Mouse (Mus musculus): Measurements from ENCODE around the gene Itga9. TPM values are rescaled to one million over a fixed set of nuclear protein-coding genes. Genes with fewer than 3 reads are reported as not detected.

Itga9 gene
- total RNA-seq, 2 experiments from 2014 or later: 35.0 to 36.2 TPM

DNA sequence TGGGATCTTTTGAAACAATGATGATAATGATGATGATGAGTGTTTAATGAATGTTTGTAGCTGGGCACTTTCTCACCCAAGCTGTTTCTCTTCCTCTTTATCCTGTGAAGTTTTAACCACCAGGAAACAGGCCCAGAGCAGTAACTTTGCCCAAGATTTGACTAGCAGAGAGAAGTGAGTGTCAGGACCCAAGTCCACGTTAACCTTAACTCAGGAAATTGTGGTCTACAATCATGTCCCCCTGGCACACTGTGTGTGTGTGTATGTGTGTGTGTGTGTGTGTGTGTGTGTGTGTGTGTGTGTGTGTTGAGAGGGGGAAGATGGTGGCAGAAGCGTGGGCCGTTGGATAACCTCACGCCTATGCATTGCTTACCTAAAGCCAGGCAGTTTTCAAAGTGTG is 120.1 kb downstream of the Itga9 start:
- DNase-seq: no peak

DNA sequence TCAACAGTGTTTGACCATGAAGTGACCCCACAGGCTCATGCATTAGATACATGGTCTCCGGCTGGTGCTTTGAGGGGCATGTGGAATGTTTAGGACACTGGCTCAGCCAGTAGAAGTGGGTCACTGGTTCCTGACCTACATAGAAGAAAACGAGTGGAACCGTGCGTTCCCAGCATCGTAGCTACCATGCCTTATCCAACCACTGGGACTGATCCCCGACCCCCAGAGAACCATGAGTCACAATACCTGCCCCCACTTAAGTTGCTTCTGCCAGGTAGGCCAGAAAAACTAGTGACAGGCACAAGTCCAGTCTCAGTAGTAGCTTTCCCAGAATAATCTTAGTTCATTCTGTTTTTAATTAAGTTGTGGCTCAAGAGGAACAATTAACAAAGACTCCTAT is 121.8 kb downstream of the Itga9 start:
- DNase-seq: no peak

DNA sequence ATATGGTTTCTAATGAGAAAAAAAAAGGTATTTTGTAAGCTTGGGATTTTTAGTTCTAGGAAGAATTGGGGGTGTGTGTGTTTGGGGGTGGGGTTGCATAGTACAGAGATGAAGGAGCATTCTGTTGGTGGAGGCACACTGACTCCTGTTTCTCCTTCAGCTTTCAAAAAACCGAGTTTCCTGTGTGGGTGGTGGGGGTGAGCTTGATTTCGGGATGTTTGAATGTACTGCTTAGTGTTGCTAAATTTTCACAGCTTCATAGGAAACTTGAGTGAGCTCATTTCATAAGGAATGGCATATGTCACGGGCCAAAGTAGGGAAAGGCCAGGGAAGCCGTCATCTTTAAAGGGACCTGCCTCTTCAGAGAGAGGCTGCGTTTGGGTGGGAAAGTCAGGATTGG is 122.5 kb downstream of the Itga9 start:
- DNase-seq: no peak

DNA sequence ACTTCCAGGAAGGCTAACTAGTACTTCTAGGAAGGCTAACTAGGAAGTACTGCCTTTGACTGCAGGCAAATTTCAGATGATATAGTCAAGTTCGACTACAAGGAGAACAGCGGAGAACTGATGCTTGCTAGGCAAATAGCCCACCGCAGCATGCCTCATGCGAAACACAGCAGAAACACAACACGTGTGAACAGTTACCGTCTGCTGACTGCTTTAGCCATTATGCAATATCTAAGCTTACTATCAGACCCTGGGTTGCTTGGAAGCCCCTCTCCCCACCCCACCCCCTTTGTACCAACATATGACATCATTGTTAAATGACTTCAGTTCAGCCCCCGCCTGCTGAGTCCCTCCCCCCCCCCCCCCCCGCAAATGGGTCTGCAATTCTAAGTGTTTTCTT is 123.7 kb downstream of the Itga9 start:
- DNase-seq: no peak

DNA sequence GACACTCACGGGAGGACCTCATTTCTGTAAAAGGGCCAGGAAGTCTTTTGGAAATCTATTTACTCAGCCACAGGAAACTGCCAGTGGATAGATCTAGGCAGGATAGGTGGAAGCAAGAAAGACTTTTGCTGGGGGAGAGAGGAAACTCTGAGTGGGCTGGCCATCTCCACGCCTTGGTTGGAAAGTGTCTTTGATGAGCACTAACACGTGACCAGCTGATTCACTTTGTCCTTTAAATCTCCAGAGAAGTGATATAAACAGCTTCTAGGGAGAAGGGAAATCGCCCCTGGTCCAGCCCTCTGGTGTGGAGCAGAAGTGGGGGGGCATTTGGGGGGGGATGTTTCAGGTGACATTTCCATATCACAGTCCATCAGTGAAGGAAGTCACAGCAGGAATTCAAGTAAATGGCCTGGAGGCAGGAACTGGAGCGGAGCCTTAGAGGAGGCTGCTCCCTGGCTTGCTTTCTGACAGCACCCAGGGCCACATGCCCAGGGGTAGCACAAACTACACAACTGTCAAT is 124.4 kb downstream of the Itga9 start:
- peak in 1 of 2 experiments; percentile 43 for DNase-seq

DNA sequence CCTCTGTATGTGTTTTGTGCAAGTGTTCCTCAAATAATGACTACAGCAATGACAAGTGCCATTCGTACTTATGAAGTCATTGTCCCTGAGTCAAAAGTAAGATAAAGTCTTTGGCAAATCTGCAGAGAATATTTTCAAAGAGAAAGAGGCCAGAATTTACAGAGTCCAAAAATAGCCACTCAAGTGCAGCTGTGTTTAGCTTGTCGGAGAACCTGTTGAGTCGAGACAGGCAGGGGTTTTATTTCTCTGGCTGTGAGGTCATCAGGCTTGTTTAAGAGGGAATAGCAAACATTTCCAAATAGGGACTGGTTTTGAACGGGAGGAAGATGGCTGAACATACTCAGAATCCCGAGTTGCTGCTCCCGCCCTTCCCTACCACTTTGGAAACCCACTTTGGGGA is 125.2 kb downstream of the Itga9 start:
- DNase-seq: peak in 1 of 2 experiments; percentile 69

DNA sequence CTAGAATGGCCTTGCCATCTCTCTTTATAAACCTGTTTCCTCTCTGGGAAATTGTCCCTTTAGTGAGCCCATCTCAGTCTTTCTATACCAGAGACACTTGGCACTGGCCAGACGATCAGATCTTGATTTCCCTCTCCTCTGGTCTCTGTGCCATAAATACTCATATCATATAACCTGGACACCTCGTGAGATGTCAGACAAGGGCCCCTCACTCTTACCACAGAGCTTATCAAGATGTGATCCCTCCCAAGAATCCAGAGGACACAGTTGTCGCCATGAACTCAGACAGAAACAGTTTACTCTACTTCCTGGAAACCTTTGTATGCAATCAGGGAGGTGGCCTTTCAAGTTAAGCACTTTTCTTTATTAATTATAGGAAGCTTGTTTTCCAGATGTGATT is 127.1 kb downstream of the Itga9 start:
- peak in 1 of 2 experiments; percentile 33 for DNase-seq

DNA sequence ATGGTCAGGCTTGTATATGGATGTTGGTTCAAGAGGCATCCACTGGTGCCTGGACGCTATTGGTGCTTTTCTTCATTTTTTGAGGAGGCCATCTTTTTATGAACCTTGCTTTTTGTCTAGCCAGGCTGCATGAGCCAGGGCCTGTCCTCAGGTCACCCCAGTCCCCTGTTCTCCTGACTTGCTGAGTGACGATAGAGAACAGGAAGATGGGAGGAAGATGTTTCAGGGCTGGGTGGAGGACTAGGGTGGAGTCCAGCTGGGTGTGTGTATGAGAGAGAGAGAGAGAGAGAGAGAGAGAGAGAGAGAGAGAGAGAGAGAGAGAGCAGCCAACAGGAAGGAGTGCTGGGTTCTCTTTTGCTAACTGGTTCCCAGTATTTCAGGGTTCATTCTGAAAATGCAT is 130.6 kb downstream of the Itga9 start:
- peak; percentile 40 to 50 for DNase-seq

DNA sequence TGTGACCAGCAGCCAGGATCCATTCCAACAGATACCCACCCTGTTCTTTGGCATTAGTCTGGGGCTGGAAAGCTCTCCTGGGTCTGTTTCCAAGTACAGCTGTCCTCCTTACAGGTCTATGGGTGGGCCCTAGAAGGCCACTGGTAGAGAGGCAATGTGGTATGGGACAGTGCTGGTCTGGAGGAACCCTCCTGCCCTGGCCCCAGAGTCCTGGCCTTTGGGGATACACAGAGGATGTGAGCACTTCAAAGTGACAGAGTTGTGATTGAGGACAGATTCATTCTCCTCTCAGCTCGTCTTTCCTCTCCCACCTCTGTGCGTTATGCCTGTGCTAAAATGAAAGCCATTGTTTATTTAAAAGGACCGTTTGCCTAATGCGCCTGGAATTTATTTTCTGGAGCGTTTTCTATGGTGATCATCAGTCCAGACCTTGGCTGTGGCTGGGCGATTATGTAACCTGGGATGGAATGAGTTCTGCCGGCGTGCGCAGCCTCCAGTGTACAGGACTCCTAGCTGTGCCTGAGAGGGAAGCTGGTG is 131.2 kb downstream of the Itga9 start:
- peak; percentile 88 to 91 for DNase-seq

DNA sequence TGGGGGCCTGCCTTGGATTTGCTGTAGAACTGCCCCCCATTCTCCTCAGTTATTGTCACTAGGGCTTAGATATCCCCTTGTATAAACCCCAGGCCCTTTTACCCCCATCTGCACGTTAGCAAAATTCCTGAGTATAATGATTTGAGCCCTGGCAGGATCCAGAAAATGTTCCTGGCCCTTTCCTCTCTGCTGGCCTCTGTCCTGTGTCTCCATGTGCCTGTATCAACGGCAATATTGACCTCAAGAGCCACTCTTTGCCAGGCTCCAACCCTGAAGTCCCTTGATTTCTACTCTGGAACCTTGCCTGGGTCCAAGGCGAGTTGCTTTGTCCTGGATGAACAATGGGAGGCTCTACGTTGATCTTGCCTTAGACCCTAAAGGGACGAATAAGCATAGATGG is 131.8 kb downstream of the Itga9 start:
- peak; percentile 61 to 63 for DNase-seq

DNA sequence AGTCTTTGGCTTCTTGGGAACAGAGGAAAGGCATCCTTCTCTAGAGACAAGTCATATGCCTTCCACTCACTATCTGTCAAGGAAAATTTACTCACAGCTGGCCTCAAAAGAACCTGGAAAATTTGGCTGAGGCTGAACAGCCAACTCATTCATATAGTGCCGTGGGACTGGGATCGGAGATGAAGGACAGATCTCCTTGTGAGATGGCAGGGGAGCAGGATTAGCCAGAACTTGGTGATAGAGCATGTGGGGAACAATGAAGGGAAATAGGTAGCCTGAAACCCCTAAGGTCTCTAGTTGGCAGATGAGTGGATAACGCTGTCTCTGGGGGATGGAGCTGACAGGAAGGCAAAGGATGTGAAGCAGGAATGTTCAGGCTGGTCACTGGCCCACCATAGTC is 132.6 kb downstream of the Itga9 start:
- DNase-seq: peak in 1 of 2 experiments; percentile 22

DNA sequence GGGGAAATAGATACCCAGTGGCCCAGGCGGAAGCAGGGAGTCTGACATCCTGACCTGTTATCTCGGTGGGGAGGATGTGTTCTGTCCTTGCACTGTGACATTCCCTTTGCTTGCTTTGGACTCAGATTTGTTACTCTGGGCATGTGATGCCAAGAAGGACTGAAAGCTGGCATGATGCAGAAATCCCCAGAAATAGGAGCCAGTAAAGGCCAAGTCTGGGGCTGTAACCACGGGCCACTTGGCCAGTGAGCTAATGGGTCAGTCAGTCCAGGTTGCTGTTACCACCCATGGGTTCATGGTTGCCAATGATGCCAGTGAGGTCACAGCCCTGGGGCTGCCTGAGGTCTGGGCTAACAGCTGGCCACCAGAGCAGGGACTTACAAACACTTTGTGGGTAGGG is 133.2 kb downstream of the Itga9 start:
- DNase-seq: peak in 1 of 2 experiments; percentile 53

DNA sequence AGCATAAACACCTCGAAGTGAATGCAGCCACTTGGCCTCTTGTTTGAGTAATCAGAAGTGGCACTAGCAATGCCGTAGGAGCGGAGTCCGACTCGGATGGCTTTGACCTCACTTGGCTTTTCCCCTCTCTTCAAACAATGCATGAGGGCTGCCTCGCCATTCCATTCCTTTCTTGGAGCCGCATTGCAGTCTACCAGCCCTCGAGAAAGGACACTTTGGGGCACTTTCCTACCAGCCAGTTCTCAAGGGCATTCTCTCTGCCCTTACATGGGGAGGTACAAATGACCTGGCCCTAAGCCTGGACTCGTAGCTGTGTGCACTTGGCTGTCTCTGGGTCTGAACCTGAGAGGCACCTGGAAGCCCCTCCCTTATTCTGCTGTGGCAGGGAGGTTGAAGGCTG is 134.8 kb downstream of the Itga9 start:
- DNase-seq: peak; percentile 68 to 78

DNA sequence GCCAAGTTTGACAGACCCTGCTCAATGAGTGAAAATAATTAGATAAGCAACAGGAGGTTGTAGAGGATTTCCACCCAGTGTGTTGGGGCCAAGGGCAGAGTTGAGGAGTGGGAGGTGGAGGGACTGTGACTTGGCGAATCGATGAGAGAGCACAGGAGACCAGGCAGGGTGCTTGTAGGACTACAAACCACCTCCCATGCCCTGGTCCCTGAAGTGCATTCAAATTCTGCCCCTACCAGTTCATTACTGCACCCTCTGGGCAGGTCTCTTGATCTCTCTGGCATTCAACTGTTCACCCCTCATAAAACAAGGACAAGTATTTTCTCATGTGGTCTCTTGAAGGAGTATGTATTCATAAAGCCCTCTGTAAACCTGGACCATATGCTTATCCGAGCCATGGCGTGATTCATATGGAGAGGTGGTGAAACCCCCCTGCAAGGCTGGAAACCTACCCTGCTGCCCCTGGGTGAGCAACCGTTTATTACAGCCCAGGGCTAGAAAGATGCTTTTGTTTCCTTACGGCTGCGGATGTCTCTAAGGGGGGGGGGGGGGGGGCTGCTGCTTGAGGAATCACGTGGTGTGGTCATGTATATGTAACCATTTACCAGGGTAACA is 143.0 kb downstream of the Itga9 start:
- no peak for DNase-seq

DNA sequence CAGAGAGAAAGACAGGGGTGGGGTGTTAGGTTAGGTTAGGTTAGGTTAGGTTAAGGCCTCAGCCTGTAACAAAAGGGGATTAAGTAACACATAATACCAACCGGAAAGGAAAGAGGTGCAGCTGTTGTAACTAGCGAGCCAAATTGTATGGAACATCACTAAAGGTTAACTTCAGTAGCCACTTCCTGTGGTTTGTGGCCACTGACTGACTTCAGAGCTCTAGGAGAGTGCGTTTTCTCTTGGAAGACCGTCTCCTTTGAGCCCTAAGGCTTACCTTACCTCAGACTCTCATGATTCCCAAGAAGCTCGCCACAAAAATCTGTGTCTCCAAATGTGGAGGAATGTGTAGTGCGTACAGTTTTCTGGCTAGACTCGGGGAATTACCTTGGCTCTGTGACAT is 144.3 kb downstream of the Itga9 start:
- DNase-seq: no peak

DNA sequence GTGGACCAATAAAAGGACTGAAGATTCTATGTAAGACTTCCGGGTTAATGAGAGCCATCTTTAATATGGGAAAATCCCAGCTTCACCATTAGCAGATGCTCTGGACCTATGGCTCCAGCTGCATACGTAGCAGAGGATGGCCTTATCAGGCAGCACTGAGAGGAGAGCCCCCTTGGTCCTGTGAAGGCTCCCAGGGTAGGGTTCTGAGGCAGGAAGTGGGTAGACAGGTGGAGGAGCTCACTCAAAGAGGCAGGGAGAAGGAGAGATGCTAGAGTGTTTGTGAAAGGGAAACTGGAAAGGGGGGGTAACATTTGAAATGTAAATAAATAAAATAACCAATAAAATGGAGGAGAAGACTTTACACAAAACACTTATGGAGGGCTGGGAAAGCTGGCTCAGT is 145.9 kb downstream of the Itga9 start:
- DNase-seq: no peak

DNA sequence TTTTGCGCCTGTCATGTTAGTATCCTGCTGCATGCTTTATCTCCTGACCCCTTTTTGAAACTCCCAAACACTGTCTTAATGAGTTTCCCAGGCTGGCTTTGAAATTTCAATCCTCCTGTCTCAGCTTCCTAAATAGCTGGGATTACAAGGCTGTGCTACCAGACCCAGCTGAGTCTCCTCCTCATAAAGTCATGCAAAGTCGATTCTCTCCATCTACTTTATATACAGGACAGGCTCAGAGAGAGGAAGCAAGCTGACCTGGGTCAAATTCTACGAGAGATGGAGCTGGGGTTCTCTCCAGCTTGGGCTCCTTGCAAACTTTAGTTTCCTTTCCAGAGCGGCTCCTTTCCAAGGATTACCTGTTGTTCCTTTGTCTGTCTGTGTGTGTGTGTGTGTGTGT is 153.0 kb downstream of the Itga9 start:
- no peak for DNase-seq

DNA sequence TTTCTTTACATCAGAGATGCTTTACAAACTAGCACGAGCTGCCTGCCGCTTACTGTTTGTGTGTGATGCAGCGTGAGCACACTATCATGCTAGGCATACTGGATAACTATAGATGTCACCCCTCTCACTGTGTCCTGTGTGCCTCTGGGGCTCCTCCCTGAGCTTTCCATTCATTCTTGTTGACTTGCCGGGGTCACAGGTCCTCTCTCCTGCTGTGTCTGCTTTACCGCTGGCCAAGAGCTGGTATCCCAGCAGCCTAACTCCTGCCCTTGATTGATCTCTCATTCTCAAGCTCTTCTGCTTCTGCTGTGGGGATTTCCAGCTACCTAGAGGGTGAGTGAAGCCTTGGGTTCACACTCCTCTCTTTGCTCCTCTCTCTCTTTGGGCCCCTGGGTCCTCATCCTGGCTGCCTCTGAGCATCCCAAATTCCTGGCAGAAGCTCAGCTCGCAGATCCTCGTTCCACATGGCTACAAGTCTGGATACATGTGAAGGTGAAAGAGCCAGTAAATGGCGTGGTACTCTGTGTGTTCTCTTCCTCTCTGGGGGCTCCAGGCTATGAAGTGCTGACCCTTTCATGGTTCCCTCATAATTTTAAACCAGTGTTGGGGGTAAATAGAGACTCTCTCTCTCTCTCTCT is 155.6 kb downstream of the Itga9 start:
- DNase-seq: peak; percentile 33 to 38

DNA sequence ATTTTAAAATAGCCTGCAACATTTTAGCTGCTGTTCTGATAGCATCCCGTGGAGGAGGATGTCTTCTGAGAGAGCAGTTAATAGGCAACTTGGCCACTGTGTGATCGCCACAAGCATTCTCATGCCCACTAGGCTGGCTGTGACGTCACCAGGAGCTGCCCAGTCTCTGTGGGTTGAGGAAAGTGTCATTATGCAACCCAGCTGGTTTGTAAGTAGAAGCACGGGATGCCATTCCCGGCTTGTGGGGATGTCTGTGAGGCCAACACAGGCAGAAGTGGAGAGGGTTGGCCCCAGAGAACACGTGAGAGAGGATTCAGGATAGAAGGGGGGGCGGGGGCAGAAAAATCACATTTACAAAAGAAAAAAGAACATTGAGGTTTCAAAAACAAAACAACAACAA is 156.3 kb downstream of the Itga9 start:
- peak; percentile 67 to 77 for DNase-seq

DNA sequence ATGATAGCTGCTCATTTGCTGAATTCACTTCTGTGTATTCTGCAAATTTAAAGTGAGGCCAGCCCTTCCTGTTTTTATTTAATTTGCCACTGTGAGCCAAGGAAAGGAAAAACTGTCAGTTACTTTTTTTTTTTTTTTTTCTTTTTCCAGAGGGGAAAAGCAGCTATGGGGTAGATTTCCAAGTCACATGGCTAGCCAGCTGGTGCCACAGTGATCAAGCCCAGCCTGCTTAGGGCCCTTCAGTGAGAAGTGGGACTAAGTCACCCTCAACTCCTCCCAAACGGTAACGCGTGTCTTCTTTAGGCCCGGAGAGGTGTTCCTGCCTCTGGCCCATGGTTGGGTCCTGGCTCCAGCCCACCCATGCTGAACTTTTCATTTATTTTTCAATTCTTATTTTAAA is 156.7 kb downstream of the Itga9 start:
- DNase-seq: peak; percentile 48 to 72

DNA sequence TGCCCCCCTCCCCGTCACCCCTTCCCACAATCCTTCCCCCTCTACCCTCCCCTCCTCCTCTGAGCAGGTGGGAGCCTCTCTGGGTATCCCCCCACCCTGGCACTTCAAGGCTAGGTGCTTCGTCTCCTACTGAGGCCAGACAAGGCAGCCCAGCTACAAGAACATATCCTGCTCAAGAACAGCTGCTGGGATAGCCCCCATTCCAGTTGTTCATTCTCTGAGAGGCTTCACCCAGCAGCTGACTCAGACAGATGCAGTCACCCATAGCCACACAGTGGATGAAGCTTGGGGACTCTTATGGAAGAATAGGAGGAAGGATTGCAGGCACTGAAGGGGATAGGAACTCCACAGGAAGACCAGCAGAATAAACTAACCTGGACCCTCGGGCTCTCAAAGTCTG is 157.2 kb downstream of the Itga9 start:
- no peak for DNase-seq

DNA sequence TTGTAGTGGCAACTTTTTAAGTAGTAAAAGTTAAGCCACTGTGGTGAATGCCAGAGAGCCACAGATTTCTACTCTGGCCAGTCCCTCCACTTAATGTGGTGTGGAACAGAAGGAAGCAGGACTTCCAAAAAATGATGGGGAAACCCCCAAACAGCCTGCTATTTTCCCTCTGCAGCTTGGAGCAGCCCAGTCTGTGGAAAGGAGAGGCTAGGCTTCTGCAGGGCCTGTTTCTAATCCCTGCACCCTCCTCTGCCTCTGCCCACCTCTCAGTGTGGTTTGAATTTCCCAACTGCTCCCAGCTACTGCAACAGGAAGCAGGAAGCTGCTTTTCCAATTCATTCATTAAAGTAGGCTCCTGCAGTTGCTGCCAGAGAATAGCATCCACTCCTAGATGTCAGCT is 158.6 kb downstream of the Itga9 start:
- peak in 1 of 2 experiments; percentile 27 for DNase-seq

DNA sequence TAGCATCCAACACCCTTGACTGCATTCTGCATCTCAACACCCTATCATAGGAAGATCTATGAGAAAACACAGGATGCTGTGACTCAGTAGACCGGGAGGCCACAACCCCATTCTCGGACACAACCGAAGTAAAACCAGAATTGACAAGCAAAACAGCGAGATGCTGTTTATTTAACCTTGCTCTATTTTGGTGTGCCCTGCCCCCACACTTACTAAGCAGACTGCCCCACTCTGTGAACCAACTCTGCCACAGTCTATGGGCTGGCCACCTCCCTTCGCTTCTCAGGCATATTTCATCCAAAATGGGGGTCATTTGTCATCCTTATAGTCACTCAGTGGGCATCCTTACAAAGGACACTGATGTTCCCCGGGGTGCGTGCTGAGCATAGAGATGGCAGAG is 160.5 kb downstream of the Itga9 start:
- peak in 1 of 2 experiments; percentile 23 for DNase-seq

DNA sequence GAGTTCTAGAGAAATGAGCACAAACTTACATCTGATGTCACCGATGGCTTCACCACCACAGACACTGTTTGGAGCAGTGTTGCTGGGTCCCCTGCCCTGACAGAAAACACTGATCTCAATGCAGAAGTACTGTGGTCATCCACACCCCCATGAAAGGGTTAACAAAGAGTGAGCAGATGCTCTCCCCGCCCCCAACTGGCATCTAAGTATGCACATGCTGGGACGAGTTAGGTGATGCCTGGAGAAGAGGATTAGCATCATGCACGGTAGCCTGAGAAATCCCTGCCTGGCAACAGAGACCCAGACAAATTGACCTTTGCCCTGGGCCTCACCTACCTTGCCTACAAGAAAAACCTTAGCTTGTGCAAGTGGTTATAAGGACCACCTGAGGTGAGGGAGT is 162.1 kb downstream of the Itga9 start:
- DNase-seq: no peak
